In genomic region chr10:27927266-27927665, GRCm38 (mm10) we compare ENCODE assay signal across 23 mouse cellular contexts.
DNase-seq lines count a peak whose midpoint lies in the region; ATAC-seq and TF ChIP-seq lines count a peak whose summit lies in the region.
"Had no signal": no experiment of that assay in that cellular context is flagged by ENCODE, and none has a peak within 500 bp of the region (broad histone marks: within the 10 kb centered on the region; RNA-seq: fewer than 3 reads in every experiment).

No protein-coding gene starts in this region.

- 23% methylated on average over 5 of the region's 5 CpGs for WGBS in forebrain, embryonic 15.5 days
- 32% methylated on average over 5 of the region's 5 CpGs for WGBS in forebrain, embryonic 12.5 days
- WGBS in midbrain, embryonic 11.5 days: 47% methylated on average over 5 of the region's 5 CpGs
- WGBS in midbrain, postnatal 0 days: 19% methylated on average over 5 of the region's 5 CpGs
- WGBS in forebrain, postnatal 0 days: 20% methylated on average over 5 of the region's 5 CpGs

- no peak for TF ChIP-seq POLR2A in brain, embryonic 14.5 days (IDR thresholded peaks at IDR 0.05; ENCODE audit: borderline replicate concordance, extremely low read depth, insufficient read depth, insufficient read length, poor library complexity, severe bottlenecking)

- no peak overlapping the region for H3K27ac ChIP-seq in forebrain, embryonic 15.5 days (replicated peaks)
- no peak overlapping the region for H3K27ac ChIP-seq in forebrain, embryonic 12.5 days
- no peak overlapping the region for H3K27ac ChIP-seq in midbrain, embryonic 11.5 days (ENCODE audit: low read depth, low read length)
- H3K27ac ChIP-seq in midbrain, postnatal 0 days (ENCODE audit: low read depth, low read length): no peak overlapping the region
- no peak overlapping the region for H3K27ac ChIP-seq in forebrain, postnatal 0 days (ENCODE audit: low read depth, low read length)
- H3K27ac ChIP-seq: embryonic facial prominence, embryonic 15.5 days; heart, embryonic 10.5 days; hindbrain, embryonic 12.5 days had no signal

- H3K9ac ChIP-seq in forebrain, embryonic 15.5 days (replicated peaks): no peak overlapping the region
- H3K9ac ChIP-seq in forebrain, embryonic 12.5 days: no peak overlapping the region
- H3K9ac ChIP-seq in midbrain, embryonic 11.5 days (ENCODE audit: low read length): no peak overlapping the region
- H3K9ac ChIP-seq in midbrain, postnatal 0 days (replicated peaks; ENCODE audit: low read length, poor library complexity, severe bottlenecking): no peak overlapping the region
- no peak overlapping the region for H3K9ac ChIP-seq in forebrain, postnatal 0 days
- H3K9ac ChIP-seq: embryonic facial prominence, embryonic 15.5 days; hindbrain, embryonic 12.5 days had no signal

- no peak overlapping the region for H3K4me3 ChIP-seq in forebrain, embryonic 15.5 days
- no peak overlapping the region for H3K4me3 ChIP-seq in forebrain, embryonic 12.5 days (replicated peaks)
- no peak overlapping the region for H3K4me3 ChIP-seq in midbrain, embryonic 11.5 days (ENCODE audit: low read depth, low read length)
- H3K4me3 ChIP-seq in midbrain, postnatal 0 days (ENCODE audit: low read depth, low read length): no peak overlapping the region
- no peak overlapping the region for H3K4me3 ChIP-seq in forebrain, postnatal 0 days (ENCODE audit: low read depth, low read length)
- H3K4me3 ChIP-seq: embryonic facial prominence, embryonic 15.5 days; erythroblast, embryonic 14.5 days; heart, embryonic 10.5 days; hindbrain, embryonic 12.5 days had no signal

- H3K27me3 ChIP-seq in forebrain, embryonic 15.5 days: no peaks in the 10 kb centered on the region
- no peaks in the 10 kb centered on the region for H3K27me3 ChIP-seq in forebrain, embryonic 12.5 days
- H3K27me3 ChIP-seq in midbrain, embryonic 11.5 days (ENCODE audit: control insufficient read depth, insufficient read depth, low read length): no peaks in the 10 kb centered on the region
- no peaks in the 10 kb centered on the region for H3K27me3 ChIP-seq in midbrain, postnatal 0 days (ENCODE audit: insufficient read depth, low read length)
- no peaks in the 10 kb centered on the region for H3K27me3 ChIP-seq in forebrain, postnatal 0 days (ENCODE audit: insufficient read depth, low read length)
- H3K27me3 ChIP-seq: embryonic facial prominence, embryonic 15.5 days; hindbrain, embryonic 12.5 days had no signal

- no peaks in the 10 kb centered on the region for H3K36me3 ChIP-seq in forebrain, embryonic 15.5 days
- no peaks in the 10 kb centered on the region for H3K36me3 ChIP-seq in forebrain, embryonic 12.5 days (replicated peaks)
- no peaks in the 10 kb centered on the region for H3K36me3 ChIP-seq in midbrain, embryonic 11.5 days (ENCODE audit: control insufficient read depth, insufficient read depth, low read length)
- no peaks in the 10 kb centered on the region for H3K36me3 ChIP-seq in midbrain, postnatal 0 days (ENCODE audit: insufficient read depth, low read length)
- H3K36me3 ChIP-seq in forebrain, postnatal 0 days (ENCODE audit: insufficient read depth): no peaks in the 10 kb centered on the region
- H3K36me3 ChIP-seq: embryonic facial prominence, embryonic 15.5 days; heart, embryonic 10.5 days; hindbrain, embryonic 12.5 days had no signal

- H3K4me1 ChIP-seq in forebrain, embryonic 15.5 days: no peaks in the 10 kb centered on the region
- no peaks in the 10 kb centered on the region for H3K4me1 ChIP-seq in forebrain, embryonic 12.5 days
- no peaks in the 10 kb centered on the region for H3K4me1 ChIP-seq in midbrain, embryonic 11.5 days (ENCODE audit: control insufficient read depth, insufficient read depth, low read length)
- H3K4me1 ChIP-seq in midbrain, postnatal 0 days (ENCODE audit: insufficient read depth, low read length): no peaks in the 10 kb centered on the region
- H3K4me1 ChIP-seq in forebrain, postnatal 0 days (ENCODE audit: insufficient read depth): no peaks in the 10 kb centered on the region
- H3K4me1 ChIP-seq: embryonic facial prominence, embryonic 15.5 days; heart, embryonic 10.5 days; hindbrain, embryonic 12.5 days had no signal

- H3K9me3 ChIP-seq in forebrain, embryonic 15.5 days: no peaks in the 10 kb centered on the region
- peaks cover 7% of the 10 kb centered on the region; the same call in 1 of the 2 replicates for H3K9me3 ChIP-seq in forebrain, embryonic 12.5 days
- H3K9me3 ChIP-seq in midbrain, embryonic 11.5 days (ENCODE audit: control insufficient read depth, low read length): no peaks in the 10 kb centered on the region
- H3K9me3 ChIP-seq in midbrain, postnatal 0 days (ENCODE audit: low read length): 0 out of 2 replicates have a peak, but pooled peaks cover 2% of the 10 kb centered on the region
- H3K9me3 ChIP-seq in forebrain, postnatal 0 days (ENCODE audit: low read length): no peaks in the 10 kb centered on the region
- H3K9me3 ChIP-seq: embryonic facial prominence, embryonic 15.5 days; heart, embryonic 10.5 days; hindbrain, embryonic 12.5 days had no signal

- peak; percentile 31 for DNase-seq in midbrain, embryonic 11.5 days (ENCODE audit: low spot score, missing footprints)
- DNase-seq in midbrain, postnatal 0 days (ENCODE audit: low spot score): no peak
- DNase-seq in brain, embryonic 14.5 days (ENCODE audit: low read depth): peak; percentile 60
- DNase-seq in forebrain, postnatal 0 days: peak; percentile 4
- no peak for DNase-seq in gastrocnemius, postnatal 4 days (ENCODE audit: low spot score in 2 of 2)
- DNase-seq: adrenal gland, adult 2 months; adrenal gland, postnatal 25 days; cerebellum, adult 11-12 months; cerebellum, adult 9-11 months; cerebellum, postnatal 36 days; gastrocnemius, postnatal 36 days; heart, adult 18-20 months; heart, postnatal 4 days had no signal

- no peak overlapping the region for H3K4me2 ChIP-seq in forebrain, embryonic 15.5 days (replicated peaks)
- H3K4me2 ChIP-seq in forebrain, embryonic 12.5 days: no peak overlapping the region
- H3K4me2 ChIP-seq in midbrain, embryonic 11.5 days: no peak overlapping the region
- H3K4me2 ChIP-seq in midbrain, postnatal 0 days (ENCODE audit: low read depth, low read length, poor library complexity, severe bottlenecking): no peak overlapping the region
- no peak overlapping the region for H3K4me2 ChIP-seq in forebrain, postnatal 0 days (ENCODE audit: low read depth)
- H3K4me2 ChIP-seq: embryonic facial prominence, embryonic 15.5 days; hindbrain, embryonic 12.5 days had no signal

- ATAC-seq in forebrain, embryonic 15.5 days (replicated peaks): 0 out of 2 replicates have a peak, but pooled peaks have one; percentile 53
- no peak for ATAC-seq in forebrain, embryonic 12.5 days (ENCODE audit: low FRiP score)
- no peak for ATAC-seq in midbrain, embryonic 11.5 days (ENCODE audit: low FRiP score)
- ATAC-seq in midbrain, postnatal 0 days (ENCODE audit: low FRiP score): no peak
- no peak for ATAC-seq in forebrain, postnatal 0 days
- ATAC-seq in erythroid progenitor cell, adult 5-6 weeks (replicated peaks; ENCODE audit: low FRiP score, poor library complexity, severe bottlenecking): no peak
- ATAC-seq: hindbrain, embryonic 16.5 days; inflammation-experienced regulatory T-cells, adult 6 months; intestine, postnatal 0 days had no signal

- TF ChIP-seq CTCF in midbrain, postnatal 0 days (IDR thresholded peaks at IDR 0.05): no peak
- no peak for TF ChIP-seq CTCF in brain, embryonic 14.5 days (IDR thresholded peaks at IDR 0.05; ENCODE audit: borderline replicate concordance, extremely low read depth, insufficient read depth, insufficient read length)
- no peak for TF ChIP-seq CTCF in forebrain, postnatal 0 days (IDR thresholded peaks at IDR 0.05; ENCODE audit: low read depth)

Comparison
In these comparisons a context has a peak if more than half of its experiments do, and no peak if none do; other contexts are left out.
1. DNase-seq: peak in midbrain, embryonic 11.5 days (single experiment), brain, embryonic 14.5 days (single experiment) and forebrain, postnatal 0 days (single experiment); none in midbrain, postnatal 0 days (single experiment) and gastrocnemius, postnatal 4 days (0 of 2).